Mouse (Mus musculus) inflammation-experienced regulatory T-cells, adult 16 weeks (primary cell): ENCODE measurements around the gene AF366264. TPM values are rescaled to one million over a fixed set of nuclear protein-coding genes. Genes with fewer than 3 reads are reported as not detected.

Source experiments
- polyA plus RNA-seq: library from polyadenylated mRNA; unstranded; fragments of 100-300 nt; shearing (Covaris generic); gene quantifications from one replicate; pipeline ENCODE4 v1.2.1, GENCODE M21; 2017

AF366264 gene
- not detected for polyA plus RNA-seq

GRCm38 (mm10) chr8:13838289-13838688, at the start of gene AF366264:
Gene AF366264, minus strand, starts transcription at chr8:13838389.

GRCm38 (mm10) chr8:13785250-13785763, 52.9 kb downstream of the AF366264 start, which contains the start of gene Upf3a:
Gene Upf3a, plus strand, starts transcription at chr8:13785615.

Other genes with a start within 250 kb of the AF366264 start
- gene Rasa3, start 160.8 kb downstream of the AF366264 start, polyA plus RNA-seq: 211 TPM
- not detected for gene Cfap97d2, start 132.5 kb downstream of the AF366264 start, polyA plus RNA-seq
- gene Cdc16, start 80.7 kb downstream of the AF366264 start, polyA plus RNA-seq: 37.4 TPM
- gene Upf3a, start 52.8 kb downstream of the AF366264 start, polyA plus RNA-seq: 39.5 TPM
- 47.5 TPM for gene Champ1, start 31.3 kb upstream of the AF366264 start, polyA plus RNA-seq
- 0.99 TPM for gene Coprs, start 51.9 kb upstream of the AF366264 start, polyA plus RNA-seq